Mouse (Mus musculus): ENCODE measurements around the gene Sst.
A peak's percentile ranks its signal among the peaks of the same experiment; 100 is the strongest.

The Sst gene

GRCm38 (mm10) chr16:23885098-23885497 is 5.7 kb downstream of the Sst start:
- DNase-seq: no peak

DNA sequence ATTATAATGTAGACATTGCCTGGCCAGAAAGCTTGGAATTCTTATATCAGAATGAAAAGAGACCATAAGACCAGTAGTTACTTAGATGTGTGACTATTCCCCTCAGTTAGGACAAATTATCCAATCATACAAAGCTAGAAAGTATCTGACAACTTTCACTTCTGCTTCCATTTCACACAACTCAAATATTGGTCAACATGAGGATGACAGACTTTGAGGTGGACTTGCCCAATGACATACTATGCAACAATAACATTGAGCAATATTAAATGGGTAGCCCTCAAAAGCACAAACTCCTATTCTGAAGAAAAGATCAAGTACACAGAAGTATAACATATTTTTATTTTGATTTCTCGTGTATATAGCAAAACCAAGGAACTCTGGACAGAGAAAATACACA is 35.5 kb downstream of the Sst start:
- DNase-seq: no peak

DNA sequence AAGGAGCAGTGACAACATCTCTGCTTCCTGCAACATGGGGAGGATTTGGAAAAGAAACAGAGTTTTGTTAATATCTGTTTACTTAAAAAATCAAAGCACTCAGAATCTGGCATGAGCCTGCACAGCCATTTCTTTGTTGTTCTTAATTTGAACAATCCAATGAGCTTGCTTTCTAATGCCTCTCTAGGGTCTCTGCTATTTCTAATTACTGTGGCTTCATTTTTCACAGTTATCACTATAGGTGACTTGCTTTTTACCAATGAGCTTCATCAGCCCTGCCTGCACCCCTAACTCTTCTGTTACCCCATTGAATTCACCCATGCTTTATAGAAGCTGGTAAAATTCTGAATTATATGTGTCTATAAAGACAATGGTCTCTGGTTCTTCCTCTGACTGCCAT is 41.0 kb downstream of the Sst start:
- no peak for DNase-seq

GRCm38 (mm10) chr16:23849176-23849575 is 41.6 kb downstream of the Sst start:
- DNase-seq: no peak

DNA sequence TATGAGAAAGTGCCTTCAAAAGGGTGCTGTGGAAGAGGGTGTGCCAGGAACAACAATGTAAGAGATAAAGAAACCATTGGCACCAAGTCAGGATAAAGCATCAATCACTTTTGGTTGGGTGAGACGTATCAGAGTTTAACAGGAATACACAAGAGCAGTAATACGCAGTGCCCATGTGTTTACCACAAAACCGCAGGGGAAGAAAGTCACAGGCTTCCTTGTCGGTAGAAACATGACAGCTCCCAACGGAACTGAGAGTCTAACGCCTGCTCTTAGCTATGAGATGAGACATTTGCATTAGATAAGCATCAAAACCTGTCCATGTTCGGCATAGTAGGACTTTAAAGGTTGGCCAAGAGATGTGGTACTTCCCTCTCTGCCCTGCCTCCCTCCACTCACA is 46.1 kb downstream of the Sst start:
- DNase-seq: peak; percentile 35

DNA sequence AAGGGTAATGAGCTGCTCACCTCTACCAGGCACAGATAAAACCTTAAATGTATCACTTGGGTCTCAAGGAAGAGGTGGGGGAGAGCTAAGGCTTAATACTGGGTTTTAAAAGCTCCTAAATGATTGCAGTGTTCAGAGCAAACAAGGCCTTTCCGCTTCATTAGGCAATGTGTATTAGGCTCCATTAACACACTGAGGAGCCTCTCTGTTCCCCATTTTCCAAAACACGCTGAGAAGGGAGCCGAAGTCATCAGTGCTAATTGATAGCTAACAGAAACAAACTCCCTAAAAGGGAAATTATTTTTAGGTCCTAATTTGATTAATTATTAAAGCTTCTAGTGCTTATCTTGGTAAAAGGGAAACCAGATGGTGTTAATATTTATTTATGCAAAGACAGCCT is 48.1 kb downstream of the Sst start:
- DNase-seq: no peak
